Mouse (Mus musculus) liver, embryonic 14.5 days (tissue): ENCODE measurements at regions not wholly inside any gene's neighbourhood (a gene's known extent, or its start where the extent isn't known, plus 50 kb on each side); places are given as distances from the start of the nearest gene placed in this dataset.

Source experiments
- CTCF ChIP-seq: IDR thresholded peaks from 2 replicates; pipeline ENCODE4 v1.5.1; 2016; ENCODE audit warnings: antibody characterized with exemption, low read depth, control low read depth
- EP300 ChIP-seq: IDR thresholded peaks from 2 replicates; pipeline ENCODE4 v1.6.1; 2016; ENCODE audit warnings: antibody characterized with exemption, low read depth

DNA sequence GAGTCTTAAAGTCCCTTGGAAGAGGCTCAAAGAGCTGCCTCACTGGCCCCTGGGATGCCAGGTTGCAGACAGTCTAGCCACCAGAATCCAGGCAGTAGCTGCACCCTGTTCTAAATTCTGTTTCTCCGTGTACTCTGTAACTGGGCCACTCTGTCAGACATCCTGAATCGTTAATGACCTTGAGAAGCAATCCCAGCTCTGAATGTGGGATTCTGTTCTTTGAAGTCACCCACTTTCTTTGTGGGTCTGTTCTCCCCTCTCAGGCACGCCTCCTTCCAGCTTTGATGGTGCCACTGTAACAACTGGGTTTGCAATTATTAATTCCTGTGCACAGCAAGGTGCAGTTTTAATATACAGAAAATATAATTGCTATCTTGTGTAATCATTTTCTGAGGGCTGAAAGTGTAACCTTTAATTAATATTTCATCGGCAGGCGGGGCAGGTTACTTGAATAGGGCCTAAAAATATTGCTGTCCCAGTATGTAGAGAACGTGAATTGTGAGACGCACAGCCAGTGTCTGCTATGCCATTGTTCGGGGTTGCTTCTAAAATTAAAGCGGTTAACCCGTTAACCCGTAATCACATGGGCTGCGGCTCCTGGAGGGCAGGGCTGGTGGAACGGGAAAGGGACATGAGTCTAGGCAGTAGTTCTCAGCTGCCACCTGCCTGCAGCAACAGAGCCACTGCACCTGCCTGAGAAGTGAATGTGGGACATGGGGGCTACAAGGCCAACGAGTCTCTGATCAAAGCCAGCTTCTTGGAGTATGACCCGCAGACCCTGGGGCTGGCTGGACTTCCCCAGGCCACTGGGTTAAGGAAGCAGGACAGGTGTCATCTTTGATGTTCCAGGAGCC is 64.3 kb upstream of the Id2 start:
- peak; percentile 49 for TF ChIP-seq CTCF
- no peak for TF ChIP-seq EP300
